Mouse (Mus musculus) gastrocnemius, adult 2 months (tissue): Measurements from ENCODE around the gene Olfr1257. TPM values are rescaled to one million over a fixed set of nuclear protein-coding genes. Genes with fewer than 3 reads are reported as not detected.
"Not testable (repeated sequence)": the region's sequence is repeated elsewhere in the genome, so short reads cannot be mapped to it uniquely, and the experiment has no call there.

Experiments used
- DNase-seq: peaks from one replicate; pipeline ENCODE4 v3.0.0; 2022
- H3K27ac ChIP-seq: fragments of 200-600 bp; 2 replicates; pipeline ENCODE4 v1.8.1; 2022; ENCODE audit warnings: mild to moderate bottlenecking
- H3K4me3 ChIP-seq: fragments of 200-600 bp; 2 replicates; pipeline ENCODE4 v1.8.1; 2022; ENCODE audit warnings: mild to moderate bottlenecking, moderate library complexity
- CTCF ChIP-seq: fragments of 200-600 bp; IDR thresholded peaks from 2 replicates; pipeline ENCODE4 v1.8.1; 2022; ENCODE audit warnings: antibody characterized with exemption, mild to moderate bottlenecking, moderate library complexity
- intact Hi-C: fragments of 180-260 bp; cut with DNase I; formaldehyde crosslinking; loops from one replicate; pipeline ENCODE4 v1.15.1; 2025
- long read RNA-seq, 2 experiments: library from polyadenylated mRNA; stranded (forward); transcript quantifications; one replicate each; pipeline ENCODE4 v2.0.0; 2021
- total RNA-seq, 2 experiments: library from RNA; stranded (reverse); gene quantifications; 2 replicates each; pipeline ENCODE4 v1.2.3; 2021

Gene Olfr1257
- not detected for total RNA-seq
- long read RNA-seq, experiment 1: 0 reads
- long read RNA-seq, experiment 2: 0 reads

GRCm38 (mm10) chr2:89878137-89878536 is at the start of gene Olfr1257:
Gene Olfr1257 (plus strand): TSS chr2:89878437.
- no peak within 1 kb of the TSS for H3K4me3 ChIP-seq
- no peak for TF ChIP-seq CTCF
- no peak for DNase-seq
- intact Hi-C loops: no loop called here
- H3K27ac ChIP-seq: no peak within 1 kb of the TSS

- no peak for DNase-seq
- H3K27ac ChIP-seq: no peak within 1 kb of the TSS
- intact Hi-C loops: no loop called here
- H3K4me3 ChIP-seq: no peak within 1 kb of the TSS
- TF ChIP-seq CTCF: no peak
Observed at GRCm38 (mm10) chr2:89841455-89841854, 36.8 kb upstream of the Olfr1257 start, which contains the start of gene Olfr1256. Gene Olfr1256 (minus strand): TSS chr2:89841555.

- H3K27ac ChIP-seq: no peak within 1 kb of the TSS
- intact Hi-C loops: no loop called here
Observed at GRCm38 (mm10) chr2:89848105-89848504, 30.1 kb upstream of the Olfr1257 start, which contains the start of gene Olfr48. Gene Olfr48 (minus strand): TSS chr2:89848205.

GRCm38 (mm10) chr2:89849230-89849629 is 29.0 kb upstream of the Olfr1257 start:
- H3K4me3 ChIP-seq: no peak overlapping the region
- intact Hi-C loops: no loop called here
- TF ChIP-seq CTCF: no peak
- H3K27ac ChIP-seq: no peak overlapping the region
- DNase-seq: no peak

More at GRCm38 (mm10) chr2:89848105-89848504, 30.1 kb upstream of the Olfr1257 start, which contains the start of gene Olfr48:
- no peak within 1 kb of the TSS for H3K4me3 ChIP-seq
- no peak for TF ChIP-seq CTCF
- no peak for DNase-seq

GRCm38 (mm10) chr2:89912616-89913015 is 34.4 kb downstream of the Olfr1257 start:
- H3K4me3 ChIP-seq, DNase-seq, intact Hi-C loops, H3K27ac ChIP-seq: not testable (repeated sequence)

GRCm38 (mm10) chr2:89927009-89927408 is 48.8 kb downstream of the Olfr1257 start, which contains the start of gene Olfr1258:
Gene Olfr1258 (plus strand): TSS chr2:89927309.
- H3K27ac ChIP-seq: no peak within 1 kb of the TSS
- intact Hi-C loops: no loop called here
- H3K4me3 ChIP-seq: no peak within 1 kb of the TSS
- no peak for DNase-seq
- no peak for TF ChIP-seq CTCF

Other genes with a start within 250 kb of the Olfr1257 start
- gene Olfr1249, start 243.5 kb upstream of the Olfr1257 start, total RNA-seq: not detected
- not detected for gene Olfr1250, start 217.0 kb upstream of the Olfr1257 start, total RNA-seq
- not detected for gene Olfr1251, start 206.5 kb upstream of the Olfr1257 start, total RNA-seq
- not detected for gene Olfr1252, start 153.4 kb upstream of the Olfr1257 start, total RNA-seq
- not detected for gene Olfr1253, start 121.3 kb upstream of the Olfr1257 start, total RNA-seq
- gene Olfr1254, start 84.8 kb upstream of the Olfr1257 start, total RNA-seq: not detected
- gene Olfr1255, start 66.4 kb upstream of the Olfr1257 start, total RNA-seq: not detected
- gene Olfr1256, start 36.9 kb upstream of the Olfr1257 start, total RNA-seq: not detected
- gene Olfr48, start 30.2 kb upstream of the Olfr1257 start, total RNA-seq: not detected
- not detected for gene Olfr1258, start 48.9 kb downstream of the Olfr1257 start, total RNA-seq
- not detected for gene Olfr1259, start 70.2 kb downstream of the Olfr1257 start, total RNA-seq
- not detected for gene Olfr1260, start 95.9 kb downstream of the Olfr1257 start, total RNA-seq
- not detected for gene Olfr1261, start 112.8 kb downstream of the Olfr1257 start, total RNA-seq
- not detected for gene Olfr1262, start 121.7 kb downstream of the Olfr1257 start, total RNA-seq
- gene Olfr1263, start 133.7 kb downstream of the Olfr1257 start, total RNA-seq: not detected
- not detected for gene Olfr1264, start 147.1 kb downstream of the Olfr1257 start, total RNA-seq
- gene Olfr1265, start 156.9 kb downstream of the Olfr1257 start, total RNA-seq: not detected
- not detected for gene Olfr140, start 185.2 kb downstream of the Olfr1257 start, total RNA-seq
- not detected for gene Olfr1269, start 243.0 kb downstream of the Olfr1257 start, total RNA-seq